Mouse (Mus musculus): ENCODE data around the gene Rgl2. TPM values are rescaled to one million over a fixed set of nuclear protein-coding genes. Genes with fewer than 3 reads are reported as not detected.

Gene Rgl2
- total and polyA plus RNA-seq, 2 experiments, result 9.8 to 27.7 TPM

GRCm38 (mm10) chr17:33932448-33932847 is 3.1 kb downstream of the Rgl2 start:
- 73% methylated on average over 14 of the region's 14 CpGs for WGBS
- no peak overlapping the region for H3K4me3 ChIP-seq (ENCODE audit: insufficient read depth, low read depth, low read length)

GRCm38 (mm10) chr17:33932970-33933369 is 3.6 kb downstream of the Rgl2 start:
- Histone ChIP-seq H3K36me3 (ENCODE audit: control insufficient read depth, insufficient read depth, low read length) (no peaks in the 10 kb centered on the region; the same call in 1 of the 2 replicates), H3K27me3 (ENCODE audit: control insufficient read depth, insufficient read depth, low read length) (no peaks in the 10 kb centered on the region), H3K9ac (ENCODE audit: low read depth, low read length) (no peak overlapping the region), H3K4me1 (ENCODE audit: control insufficient read depth, insufficient read depth, low read length) (peaks cover 3% of the 10 kb centered on the region), H3K27ac (replicated peaks; ENCODE audit: insufficient read depth, low read depth, low read length) (peak overlapping the region; percentile 24; the same call in 1 of the 2 replicates), H3K4me3 (ENCODE audit: insufficient read depth, low read depth, low read length) (no peak overlapping the region), H3K79me2 (ENCODE audit: control insufficient read depth, insufficient read depth, low read length) (no peaks in the 10 kb centered on the region)
- DNase-seq (ENCODE audit: extremely low read depth, low read depth, low spot score), result no peak
- 79% methylated on average over 15 of the region's 15 CpGs for WGBS
- no peak for TF ChIP-seq CTCF (IDR thresholded peaks at IDR 0.05; ENCODE audit: low read depth, low read length)
- TF ChIP-seq POLR2A (IDR thresholded peaks at IDR 0.05; ENCODE audit: extremely low read depth, insufficient read depth, low read length), result no peak

More at GRCm38 (mm10) chr17:33932448-33932847, 3.1 kb downstream of the Rgl2 start:
- Histone ChIP-seq H3K27ac (replicated peaks; ENCODE audit: insufficient read depth, low read depth, low read length) (no peak overlapping the region), H3K36me3 (ENCODE audit: control insufficient read depth, insufficient read depth, low read length) (no peaks in the 10 kb centered on the region), H3K4me1 (ENCODE audit: control insufficient read depth, insufficient read depth, low read length) (peaks cover 3% of the 10 kb centered on the region), H3K9ac (ENCODE audit: low read depth, low read length) (no peak overlapping the region), H3K79me2 (ENCODE audit: control insufficient read depth, insufficient read depth, low read length) (no peaks in the 10 kb centered on the region), H3K27me3 (ENCODE audit: control insufficient read depth, insufficient read depth, low read length) (no peaks in the 10 kb centered on the region)
- no peak for DNase-seq (ENCODE audit: extremely low read depth, low read depth, low spot score)
- TF ChIP-seq POLR2A (IDR thresholded peaks at IDR 0.05; ENCODE audit: extremely low read depth, insufficient read depth, low read length), result no peak

GRCm38 (mm10) chr17:33935422-33936055 is 6.2 kb downstream of the Rgl2 start:
- WGBS, result 91% methylated on average over 21 of the region's 21 CpGs
- Histone ChIP-seq H3K36me3 (ENCODE audit: control insufficient read depth, insufficient read depth, low read length) (no peaks in the 10 kb centered on the region; the same call in 1 of the 2 replicates), H3K27ac (replicated peaks; ENCODE audit: insufficient read depth, low read depth, low read length) (no peak overlapping the region), H3K9ac (ENCODE audit: low read depth, low read length) (no peak overlapping the region), H3K79me2 (ENCODE audit: control insufficient read depth, insufficient read depth, low read length) (peaks cover 6% of the 10 kb centered on the region; the same call in 1 of the 2 replicates), H3K27me3 (ENCODE audit: control insufficient read depth, insufficient read depth, low read length) (no peaks in the 10 kb centered on the region), H3K4me3 (ENCODE audit: insufficient read depth, low read depth, low read length) (no peak overlapping the region), H3K4me1 (ENCODE audit: control insufficient read depth, insufficient read depth, low read length) (peaks cover 8% of the 10 kb centered on the region; the same call in 1 of the 2 replicates)
- DNase-seq (ENCODE audit: extremely low read depth, low read depth, low spot score), result no peak
- TF ChIP-seq POLR2A (IDR thresholded peaks at IDR 0.05; ENCODE audit: extremely low read depth, insufficient read depth, low read length) (no peak), CTCF (IDR thresholded peaks at IDR 0.05; ENCODE audit: low read depth, low read length) (no peak)

GRCm38 (mm10) chr17:33936993-33937392 is 7.7 kb downstream of the Rgl2 start:
- H3K36me3 ChIP-seq (ENCODE audit: control insufficient read depth, insufficient read depth, low read length), result no peaks in the 10 kb centered on the region; the same call in 1 of the 2 replicates
- no peak overlapping the region for H3K27ac ChIP-seq (replicated peaks; ENCODE audit: insufficient read depth, low read depth, low read length)
- no peak overlapping the region for H3K4me3 ChIP-seq (ENCODE audit: insufficient read depth, low read depth, low read length)
- no peak overlapping the region for H3K9ac ChIP-seq (ENCODE audit: low read depth, low read length)
- peaks cover 11% of the 10 kb centered on the region; the same call in 1 of the 2 replicates for H3K79me2 ChIP-seq (ENCODE audit: control insufficient read depth, insufficient read depth, low read length)
- no peaks in the 10 kb centered on the region for H3K27me3 ChIP-seq (ENCODE audit: control insufficient read depth, insufficient read depth, low read length)
- H3K4me1 ChIP-seq (ENCODE audit: control insufficient read depth, insufficient read depth, low read length), result peaks cover 13% of the 10 kb centered on the region; the same call in 1 of the 2 replicates
- DNase-seq (ENCODE audit: extremely low read depth, low read depth, low spot score), result no peak
- WGBS, result 88% methylated on average over 15 of the region's 15 CpGs
- TF ChIP-seq POLR2A (IDR thresholded peaks at IDR 0.05; ENCODE audit: extremely low read depth, insufficient read depth, low read length) (no peak), CTCF (IDR thresholded peaks at IDR 0.05; ENCODE audit: low read depth, low read length) (no peak)

GRCm38 (mm10) chr17:33938783-33939182 is 9.4 kb downstream of the Rgl2 start:
- TF ChIP-seq CTCF (IDR thresholded peaks at IDR 0.05; ENCODE audit: low read depth, low read length) (no peak), POLR2A (IDR thresholded peaks at IDR 0.05; ENCODE audit: extremely low read depth, insufficient read depth, low read length) (no peak)
- Histone ChIP-seq H3K79me2 (ENCODE audit: control insufficient read depth, insufficient read depth, low read length) (peaks cover 11% of the 10 kb centered on the region; the same call in 1 of the 2 replicates), H3K4me1 (ENCODE audit: control insufficient read depth, insufficient read depth, low read length) (peaks cover 10% of the 10 kb centered on the region; the same call in 1 of the 2 replicates), H3K27ac (replicated peaks; ENCODE audit: insufficient read depth, low read depth, low read length) (no peak overlapping the region), H3K36me3 (ENCODE audit: control insufficient read depth, insufficient read depth, low read length) (no peaks in the 10 kb centered on the region; the same call in 1 of the 2 replicates), H3K9ac (ENCODE audit: low read depth, low read length) (no peak overlapping the region), H3K4me3 (ENCODE audit: insufficient read depth, low read depth, low read length) (no peak overlapping the region), H3K27me3 (ENCODE audit: control insufficient read depth, insufficient read depth, low read length) (no peaks in the 10 kb centered on the region)
- WGBS, result 44% methylated on average over 11 of the region's 11 CpGs
- DNase-seq (ENCODE audit: extremely low read depth, low read depth, low spot score), result no peak
